Mouse (Mus musculus) bone marrow macrophage, adult 2 months (primary cell): Measurements from ENCODE around the gene Tmem269.

Experiments used
- CTCF ChIP-seq: IDR thresholded peaks from 2 replicates; pipeline ENCODE4 v1.5.1; 2012; ENCODE audit warnings: low read depth, mild to moderate bottlenecking, low read length, moderate library complexity
- POLR2A ChIP-seq: IDR thresholded peaks from 2 replicates; pipeline ENCODE4 v1.6.1; 2012; ENCODE audit warnings: mild to moderate bottlenecking, low read depth, low read length, borderline replicate concordance

GRCm38 (mm10) chr4:119262483-119262882 is 44.5 kb upstream of the Tmem269 start:
- TF ChIP-seq CTCF (no peak), POLR2A (no peak)
